Mouse (Mus musculus): ENCODE measurements around the gene Wdfy4. TPM values are rescaled to one million over a fixed set of nuclear protein-coding genes. Genes with fewer than 3 reads are reported as not detected.

Wdfy4 gene
- total and polyA plus RNA-seq, 2 experiments from 2014 or later = 0.14 to 1.4 TPM

- Histone ChIP-seq H3K36me3 (replicated peaks; ENCODE audit: control insufficient read depth, insufficient read depth, low read length) (no peaks in the 10 kb centered on the region), H3K27ac (ENCODE audit: low read depth) (no peak overlapping the region), H3K4me1 (ENCODE audit: control insufficient read depth, insufficient read depth) (no peaks in the 10 kb centered on the region), H3K4me2 (ENCODE audit: low read depth, low read length) (no peak overlapping the region), H3K4me3 (ENCODE audit: low read depth, low read length) (no peak overlapping the region), H3K9ac (replicated peaks; ENCODE audit: low read depth, low read length) (no peak overlapping the region), H3K9me3 (replicated peaks; ENCODE audit: control insufficient read depth, low read length) (no peaks in the 10 kb centered on the region), H3K27me3 (ENCODE audit: control insufficient read depth, insufficient read depth, low read length) (no peaks in the 10 kb centered on the region)
- WGBS = 82% methylated on average over 9 of the region's 9 CpGs
- ATAC-seq (ENCODE audit: insufficient read depth, low read depth) = no peak
- TF ChIP-seq CTCF (IDR thresholded peaks at IDR 0.05; ENCODE audit: low read depth) = no peak
- TF ChIP-seq EP300 (IDR thresholded peaks at IDR 0.05; ENCODE audit: low read depth) = no peak
- no peak for DNase-seq (ENCODE audit: low spot score)
These were observed 48.5 kb downstream of the Wdfy4 start for GRCm38 (mm10) chr14:33136843-33137242.

GRCm38 (mm10) chr14:33135170-33135569 is 50.1 kb downstream of the Wdfy4 start:
- no peak for ATAC-seq (ENCODE audit: insufficient read depth, low read depth)
- TF ChIP-seq EP300 (IDR thresholded peaks at IDR 0.05; ENCODE audit: low read depth) = no peak
- no peak for TF ChIP-seq CTCF (IDR thresholded peaks at IDR 0.05; ENCODE audit: low read depth)
- no peaks in the 10 kb centered on the region for H3K27me3 ChIP-seq (ENCODE audit: control insufficient read depth, insufficient read depth, low read length)

GRCm38 (mm10) chr14:33131044-33131758 is 54.1 kb downstream of the Wdfy4 start:
- H3K27me3 ChIP-seq (ENCODE audit: control insufficient read depth, insufficient read depth, low read length) = no peaks in the 10 kb centered on the region
- no peak for DNase-seq (ENCODE audit: low spot score)
- 69% methylated on average over 7 of the region's 7 CpGs for WGBS

More at GRCm38 (mm10) chr14:33135170-33135569, 50.1 kb downstream of the Wdfy4 start:
- Histone ChIP-seq H3K4me3 (ENCODE audit: low read depth, low read length) (no peak overlapping the region), H3K4me2 (ENCODE audit: low read depth, low read length) (no peak overlapping the region), H3K27ac (ENCODE audit: low read depth) (no peak overlapping the region), H3K9me3 (replicated peaks; ENCODE audit: control insufficient read depth, low read length) (no peaks in the 10 kb centered on the region), H3K9ac (replicated peaks; ENCODE audit: low read depth, low read length) (no peak overlapping the region), H3K4me1 (ENCODE audit: control insufficient read depth, insufficient read depth) (no peaks in the 10 kb centered on the region), H3K36me3 (replicated peaks; ENCODE audit: control insufficient read depth, insufficient read depth, low read length) (no peaks in the 10 kb centered on the region)
- 74% methylated on average over 6 of the region's 6 CpGs for WGBS
- no peak for DNase-seq (ENCODE audit: low spot score)

GRCm38 (mm10) chr14:33116590-33116989 is 68.7 kb downstream of the Wdfy4 start:
- Histone ChIP-seq H3K36me3 (replicated peaks; ENCODE audit: control insufficient read depth, insufficient read depth, low read length) (no peaks in the 10 kb centered on the region), H3K4me2 (ENCODE audit: low read depth, low read length) (no peak overlapping the region), H3K27ac (ENCODE audit: low read depth) (no peak overlapping the region), H3K9me3 (replicated peaks; ENCODE audit: control insufficient read depth, low read length) (no peaks in the 10 kb centered on the region), H3K9ac (replicated peaks; ENCODE audit: low read depth, low read length) (no peak overlapping the region), H3K4me3 (ENCODE audit: low read depth, low read length) (no peak overlapping the region), H3K27me3 (ENCODE audit: control insufficient read depth, insufficient read depth, low read length) (no peaks in the 10 kb centered on the region), H3K4me1 (ENCODE audit: control insufficient read depth, insufficient read depth) (no peaks in the 10 kb centered on the region)
- TF ChIP-seq EP300 (IDR thresholded peaks at IDR 0.05; ENCODE audit: low read depth) (no peak), CTCF (IDR thresholded peaks at IDR 0.05; ENCODE audit: low read depth) (no peak)
- 70% methylated on average over 1 of the region's 1 CpGs for WGBS
- ATAC-seq (ENCODE audit: insufficient read depth, low read depth) = no peak
- no peak for DNase-seq (ENCODE audit: low spot score)

More at GRCm38 (mm10) chr14:33131044-33131758, 54.1 kb downstream of the Wdfy4 start:
- no peaks in the 10 kb centered on the region for H3K36me3 ChIP-seq (replicated peaks; ENCODE audit: control insufficient read depth, insufficient read depth, low read length)
- no peak overlapping the region for H3K4me2 ChIP-seq (ENCODE audit: low read depth, low read length)
- no peaks in the 10 kb centered on the region for H3K4me1 ChIP-seq (ENCODE audit: control insufficient read depth, insufficient read depth)
- ATAC-seq (ENCODE audit: insufficient read depth, low read depth) = no peak
- H3K9me3 ChIP-seq (replicated peaks; ENCODE audit: control insufficient read depth, low read length) = no peaks in the 10 kb centered on the region
- H3K9ac ChIP-seq (replicated peaks; ENCODE audit: low read depth, low read length) = no peak overlapping the region
- H3K27ac ChIP-seq (ENCODE audit: low read depth) = no peak overlapping the region
- TF ChIP-seq CTCF (IDR thresholded peaks at IDR 0.05; ENCODE audit: low read depth) (no peak), EP300 (IDR thresholded peaks at IDR 0.05; ENCODE audit: low read depth) (no peak)
- no peak overlapping the region for H3K4me3 ChIP-seq (ENCODE audit: low read depth, low read length)

- Histone ChIP-seq H3K27me3 (ENCODE audit: control insufficient read depth, insufficient read depth, low read length) (no peaks in the 10 kb centered on the region), H3K4me2 (ENCODE audit: low read depth, low read length) (no peak overlapping the region), H3K4me1 (ENCODE audit: control insufficient read depth, insufficient read depth) (no peaks in the 10 kb centered on the region), H3K9ac (replicated peaks; ENCODE audit: low read depth, low read length) (no peak overlapping the region), H3K4me3 (ENCODE audit: low read depth, low read length) (no peak overlapping the region), H3K36me3 (replicated peaks; ENCODE audit: control insufficient read depth, insufficient read depth, low read length) (no peaks in the 10 kb centered on the region), H3K9me3 (replicated peaks; ENCODE audit: control insufficient read depth, low read length) (no peaks in the 10 kb centered on the region), H3K27ac (ENCODE audit: low read depth) (no peak overlapping the region)
- WGBS = 68% methylated on average over 3 of the region's 3 CpGs
- TF ChIP-seq EP300 (IDR thresholded peaks at IDR 0.05; ENCODE audit: low read depth) = no peak
- TF ChIP-seq CTCF (IDR thresholded peaks at IDR 0.05; ENCODE audit: low read depth) = no peak
- ATAC-seq (ENCODE audit: insufficient read depth, low read depth) = no peak
- DNase-seq (ENCODE audit: low spot score) = no peak
These were observed 80.5 kb downstream of the Wdfy4 start for GRCm38 (mm10) chr14:33104809-33105208.

GRCm38 (mm10) chr14:33101609-33102008 is 83.7 kb downstream of the Wdfy4 start:
- Histone ChIP-seq H3K36me3 (replicated peaks; ENCODE audit: control insufficient read depth, insufficient read depth, low read length) (no peaks in the 10 kb centered on the region), H3K4me2 (ENCODE audit: low read depth, low read length) (no peak overlapping the region), H3K4me1 (ENCODE audit: control insufficient read depth, insufficient read depth) (no peaks in the 10 kb centered on the region), H3K27me3 (ENCODE audit: control insufficient read depth, insufficient read depth, low read length) (no peaks in the 10 kb centered on the region), H3K27ac (ENCODE audit: low read depth) (no peak overlapping the region), H3K9me3 (replicated peaks; ENCODE audit: control insufficient read depth, low read length) (no peaks in the 10 kb centered on the region), H3K9ac (replicated peaks; ENCODE audit: low read depth, low read length) (no peak overlapping the region), H3K4me3 (ENCODE audit: low read depth, low read length) (no peak overlapping the region)
- WGBS = 45% methylated on average over 2 of the region's 2 CpGs
- TF ChIP-seq EP300 (IDR thresholded peaks at IDR 0.05; ENCODE audit: low read depth) (no peak), CTCF (IDR thresholded peaks at IDR 0.05; ENCODE audit: low read depth) (no peak)
- DNase-seq (ENCODE audit: low spot score) (no peak), ATAC-seq (ENCODE audit: insufficient read depth, low read depth) (no peak)
